Mouse (Mus musculus) frontal cortex, adult (tissue): Measurements from ENCODE around the gene Fbxo2.
"Not testable (repeated sequence)": the region's sequence is repeated elsewhere in the genome, so short reads cannot be mapped to it uniquely, and the experiment has no call there.

ENCODE experiments used
- ATAC-seq: cut with Nextera tagmentation; 2 replicates; pipeline ENCODE4 v1.9.2; 2017; ENCODE audit warnings: mild to moderate bottlenecking, moderate library complexity, mixed read lengths; ENCODE audit not compliant: low TSS enrichment

The Fbxo2 gene

DNA sequence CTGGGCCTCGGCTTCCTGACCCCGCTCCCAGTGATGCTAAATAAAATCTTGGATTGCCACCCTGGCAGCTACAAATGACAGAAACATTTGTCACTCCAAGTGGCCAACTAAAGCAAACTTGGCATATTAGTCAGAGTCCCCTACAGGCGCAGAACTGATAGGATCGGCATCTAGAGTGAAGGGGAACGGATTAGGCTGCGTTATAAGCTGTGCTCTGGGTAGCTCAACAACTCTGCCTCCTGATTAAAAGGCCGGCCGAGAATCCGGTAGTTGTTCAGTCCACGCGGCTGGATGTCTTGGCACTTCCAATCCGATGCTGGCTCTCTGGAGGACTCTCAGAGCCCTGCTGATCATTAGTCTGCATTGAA, 14.1 kb downstream of the Fbxo2 start:
- peak; percentile 26; the same call in 1 of the 2 replicates for ATAC-seq

GRCm38 (mm10) chr4:148176603-148177002, 16.2 kb downstream of the Fbxo2 start:
- not testable (repeated sequence) for ATAC-seq

DNA sequence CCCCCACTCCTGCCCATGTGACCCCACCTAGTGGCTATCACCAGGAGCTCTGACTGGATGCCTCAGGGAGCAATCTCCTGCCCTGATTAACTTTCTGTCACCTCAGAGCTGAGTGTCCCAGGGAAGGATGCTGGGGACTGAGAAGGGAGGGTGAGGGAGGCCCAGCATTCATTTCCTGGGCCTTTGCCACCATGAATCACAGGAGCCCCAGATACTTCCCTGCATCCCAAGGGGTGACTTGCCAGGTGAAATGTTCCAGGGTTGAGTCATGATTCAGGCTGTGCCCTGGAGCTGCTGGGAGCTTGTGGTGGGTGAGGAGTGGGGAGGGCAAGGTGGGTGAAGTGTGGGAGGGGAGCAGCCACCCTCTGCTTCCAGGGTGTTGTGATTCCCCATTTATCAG, 17.3 kb downstream of the Fbxo2 start:
- no peak for ATAC-seq

DNA sequence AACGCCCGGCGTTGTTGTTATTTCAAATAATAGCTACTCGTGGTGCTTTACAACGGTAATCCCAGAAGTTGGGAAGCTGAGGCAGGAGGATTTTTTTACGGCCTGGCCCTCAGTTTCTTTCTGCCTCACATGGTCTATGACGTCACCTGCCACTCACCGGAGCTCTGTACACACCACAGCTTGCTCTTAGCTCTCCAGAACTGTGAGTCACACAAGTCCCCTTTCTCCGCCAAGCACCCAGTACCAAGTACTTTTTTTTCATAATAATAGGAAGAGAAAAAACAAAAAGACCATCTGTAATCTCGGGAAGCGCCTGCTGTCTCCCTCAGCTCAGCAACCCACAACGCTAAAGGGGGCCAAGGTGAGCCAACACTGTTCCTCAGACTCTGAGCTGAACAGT, 21.1 kb downstream of the Fbxo2 start:
- ATAC-seq: no peak

DNA sequence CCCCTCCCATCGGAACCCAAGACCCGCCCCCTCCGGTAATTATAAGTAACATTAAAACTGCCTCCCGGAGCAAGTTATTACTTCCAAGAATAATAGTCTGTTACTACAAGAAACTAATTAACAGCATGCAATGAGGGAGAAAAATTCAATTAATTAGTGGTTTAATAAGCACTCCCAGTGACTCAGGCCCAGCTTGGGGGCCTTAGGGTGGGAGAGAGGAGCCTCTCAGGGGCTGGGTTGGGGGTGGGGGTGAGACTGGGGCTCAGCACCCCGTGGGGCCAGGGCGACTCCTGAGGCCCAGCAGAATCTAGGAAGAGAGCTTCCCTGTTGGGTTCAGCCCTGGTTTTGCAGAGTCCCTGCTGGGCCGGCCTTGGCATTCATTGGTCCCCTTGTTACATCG, 21.9 kb downstream of the Fbxo2 start:
- ATAC-seq: no peak

DNA sequence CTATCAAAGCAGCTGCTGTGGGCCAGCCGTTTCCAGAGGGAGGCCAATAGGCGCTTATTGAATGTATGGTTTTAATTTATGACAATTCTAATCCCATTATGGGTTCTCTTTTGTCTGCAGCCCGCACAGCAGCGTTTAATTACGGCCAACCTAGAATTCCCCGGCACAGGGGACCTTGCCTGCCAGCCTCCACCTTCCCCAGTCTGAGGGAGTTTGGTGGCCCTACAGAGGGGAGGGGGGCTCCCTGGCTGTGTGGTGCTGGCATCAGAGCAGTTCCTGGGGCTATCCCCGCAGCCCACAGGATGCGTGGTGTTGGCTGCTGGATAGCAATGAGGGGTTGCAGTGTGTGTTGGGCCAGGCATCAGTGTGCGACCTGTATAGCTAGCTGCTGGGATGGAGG, 24.1 kb downstream of the Fbxo2 start:
- no peak for ATAC-seq

GRCm38 (mm10) chr4:148185819-148186218, 25.4 kb downstream of the Fbxo2 start:
- ATAC-seq: no peak

DNA sequence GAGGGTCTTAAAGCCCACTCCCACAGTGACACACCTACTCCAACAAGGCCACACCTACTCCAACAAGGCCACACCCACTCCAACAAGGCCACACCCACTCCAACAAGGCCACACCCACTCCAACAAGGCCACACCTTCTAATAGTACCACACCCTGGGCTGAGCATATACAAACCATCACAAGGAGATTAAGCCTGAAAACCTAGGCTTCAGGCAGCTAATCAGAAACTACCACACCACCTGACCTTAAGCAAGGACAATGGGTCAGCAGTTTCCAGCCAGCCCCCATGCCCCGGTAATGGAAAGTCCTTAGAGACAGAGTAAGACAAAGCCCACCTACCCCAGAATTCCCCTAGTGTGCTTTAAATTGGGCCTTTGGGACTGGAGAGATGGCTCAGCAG, 28.3 kb downstream of the Fbxo2 start:
- not testable (repeated sequence) for ATAC-seq

DNA sequence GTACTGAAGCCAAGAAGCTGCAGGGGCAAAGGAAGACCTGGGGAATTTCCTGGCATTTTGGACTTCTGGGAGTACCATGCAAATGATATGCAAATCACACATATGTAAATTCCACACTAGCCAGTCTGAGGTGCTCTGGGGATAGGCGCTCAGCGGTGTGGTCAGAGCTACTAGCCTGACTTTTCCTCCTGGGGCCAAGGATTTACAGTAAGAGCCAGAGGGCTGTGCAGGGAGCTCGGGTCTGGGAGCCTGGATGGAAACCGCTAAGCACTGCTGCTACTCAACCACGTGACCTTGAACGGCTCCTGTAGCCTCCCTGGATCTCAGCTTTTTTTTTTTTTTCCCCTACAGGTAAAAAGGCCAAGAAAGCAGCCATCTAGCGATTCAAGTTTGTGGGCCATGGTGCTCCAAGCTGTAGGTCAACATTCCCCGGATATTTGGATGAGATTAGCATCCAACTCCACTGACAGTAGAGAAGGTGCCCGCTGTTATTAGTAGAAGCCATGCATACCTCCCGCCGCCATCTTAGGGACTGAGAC, 32.4 kb downstream of the Fbxo2 start:
- ATAC-seq: no peak

GRCm38 (mm10) chr4:148194400-148194799, 34.0 kb downstream of the Fbxo2 start:
- no peak for ATAC-seq

- ATAC-seq: no peak
Observed at GRCm38 (mm10) chr4:148198721-148199120, 38.3 kb downstream of the Fbxo2 start.

DNA sequence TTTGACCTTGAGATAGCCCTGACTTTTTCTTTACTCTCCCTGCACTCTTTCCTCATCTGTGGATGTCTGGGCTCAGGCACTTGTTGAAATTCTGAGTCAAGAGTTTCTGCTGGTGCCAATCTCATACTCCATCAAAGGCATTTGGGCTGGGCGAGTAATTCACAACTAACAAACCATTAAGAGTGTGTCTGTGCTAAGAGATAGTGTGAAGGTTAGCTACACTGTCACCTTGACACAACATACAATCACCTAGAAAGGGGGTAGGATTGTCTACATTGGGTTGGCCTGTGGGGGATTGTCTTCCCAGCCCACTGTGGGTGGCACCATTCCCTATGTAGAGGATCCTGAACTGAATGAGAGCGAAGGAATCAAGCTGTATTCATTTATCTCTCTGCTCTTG, 43.1 kb downstream of the Fbxo2 start:
- no peak for ATAC-seq

DNA sequence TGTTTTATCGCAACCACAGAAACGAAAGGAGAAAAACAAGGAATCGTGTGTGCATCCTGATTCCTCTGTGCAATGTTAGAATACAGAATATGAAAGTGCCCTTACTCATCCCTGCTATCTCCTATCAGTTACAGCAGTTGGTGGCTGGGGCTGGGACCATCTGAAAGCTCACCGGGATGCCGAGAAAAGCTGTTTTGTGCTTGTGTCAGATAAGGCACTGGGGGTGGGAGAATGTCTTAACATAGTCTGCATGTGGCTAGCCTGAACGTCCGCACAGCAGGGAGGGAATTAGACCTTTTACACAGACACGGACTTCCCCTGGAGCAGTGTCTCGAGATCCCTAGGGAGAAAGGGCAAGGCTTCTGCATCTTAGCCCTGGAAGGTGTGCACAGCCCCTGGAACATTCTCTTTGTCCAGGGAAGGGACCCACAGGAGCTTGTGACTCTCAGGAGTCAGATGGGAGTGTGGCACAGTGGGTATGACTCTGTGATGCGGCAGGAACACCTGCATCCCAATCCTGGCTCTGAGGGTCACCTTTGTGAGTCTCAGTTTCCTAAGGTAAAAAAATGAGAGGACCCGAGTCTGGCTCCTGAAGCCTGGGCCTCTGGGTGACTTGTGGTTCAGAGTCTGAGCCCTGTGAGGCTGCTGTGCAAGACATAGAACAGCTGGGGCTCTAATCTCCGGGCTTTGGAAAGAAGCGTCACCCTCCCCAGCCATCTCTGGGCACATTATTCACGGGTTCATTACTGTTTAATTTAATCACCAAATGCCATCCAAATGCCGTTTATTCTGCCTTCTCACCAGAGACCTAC, 43.8 kb downstream of the Fbxo2 start:
- no peak for ATAC-seq

DNA sequence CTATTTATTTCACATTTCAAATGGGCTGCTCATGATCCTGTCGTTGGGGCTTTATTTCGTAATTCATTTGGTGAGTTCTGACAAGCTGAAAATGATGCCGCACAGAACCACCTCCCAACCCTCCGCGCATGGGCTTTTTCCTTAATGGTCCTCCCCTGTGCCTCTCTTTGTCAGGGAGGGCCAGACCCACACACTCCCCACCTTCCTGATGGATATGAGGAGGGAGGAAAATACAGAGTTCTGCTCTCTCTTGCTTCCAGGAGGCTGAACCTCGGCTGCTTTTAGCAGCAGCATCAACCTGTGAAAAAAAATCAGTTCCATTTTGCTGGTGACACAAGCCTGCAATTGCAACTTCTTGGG, 44.4 kb downstream of the Fbxo2 start:
- ATAC-seq: no peak

GRCm38 (mm10) chr4:148214460-148215136, 54.2 kb downstream of the Fbxo2 start:
- peak; percentile 82 for ATAC-seq

GRCm38 (mm10) chr4:148215264-148215900, 55.0 kb downstream of the Fbxo2 start:
- ATAC-seq: no peak
